Mouse (Mus musculus): Measurements from ENCODE around the gene Bcas2. TPM values are rescaled to one million over a fixed set of nuclear protein-coding genes. Genes with fewer than 3 reads are reported as not detected.
"Not testable (repeated sequence)": the region's sequence is repeated elsewhere in the genome, so short reads cannot be mapped to it uniquely, and the experiment has no call there.

Bcas2 gene
- 10 to 100 TPM; 66.8 to 75.5 TPM for total RNA-seq (2021)
- long read RNA-seq, experiment 1, transcript Bcas2-201 (7 exons, 1,467 nt), result major isoform, 74 of 102 reads
- long read RNA-seq, experiment 1, partial matches to known transcripts, result 1 of 102 reads
- long read RNA-seq, experiment 1, other reads (novel, unspliced or antisense), result 22 of 102 reads
- long read RNA-seq, experiment 2, transcript Bcas2-201 (7 exons, 1,467 nt), result major isoform, 98 of 126 reads
- long read RNA-seq, experiment 2, transcript Bcas2-206 (6 exons, 737 nt), result minor isoform, 6 of 126 reads
- long read RNA-seq, experiment 2, partial matches to known transcripts, result 3 of 126 reads
- long read RNA-seq, experiment 2, other reads (novel, unspliced or antisense), result 13 of 126 reads

DNA sequence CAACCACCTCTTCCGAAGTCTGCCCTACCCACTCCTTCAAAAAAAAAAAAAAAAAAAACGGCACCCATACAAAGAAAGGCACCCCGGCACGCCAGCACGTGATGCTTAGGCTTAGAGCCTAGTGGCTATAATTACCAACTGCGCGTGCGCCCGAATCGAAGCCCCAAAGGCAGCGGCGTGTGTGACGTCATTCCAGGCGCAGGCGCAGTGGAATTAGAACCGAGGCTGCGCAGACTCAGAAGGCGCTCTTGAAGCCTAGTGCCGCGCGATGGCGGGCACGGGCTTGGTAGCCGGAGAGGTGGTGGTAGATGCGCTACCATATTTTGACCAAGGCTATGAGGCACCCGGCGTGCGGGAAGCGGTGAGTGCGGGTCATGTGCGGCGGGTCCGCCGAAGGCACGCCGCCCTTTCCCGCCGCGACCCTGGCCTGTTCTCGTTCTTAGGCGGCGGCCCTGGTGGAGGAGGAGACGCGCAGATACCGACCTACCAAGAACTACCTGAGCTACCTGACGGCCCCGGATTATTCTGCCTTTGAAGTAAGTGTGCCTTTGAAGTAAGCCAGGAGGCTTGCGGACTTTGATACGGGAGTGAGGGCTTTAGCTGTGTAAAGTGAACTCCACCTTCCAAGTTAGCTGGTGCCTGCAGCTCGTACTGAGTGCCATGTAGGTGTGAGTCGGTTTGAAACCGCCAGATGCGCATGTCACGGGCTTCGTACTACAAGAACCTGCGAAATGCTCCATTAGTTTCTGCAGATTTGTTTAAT, at the start of gene Bcas2:
Bcas2 (plus strand) TSS at position 151 of the 763 bp plus-strand sequence.
- DNase-seq (ENCODE audit: low spot score in 2 of 2), result peak; percentile 94 to 98

DNA sequence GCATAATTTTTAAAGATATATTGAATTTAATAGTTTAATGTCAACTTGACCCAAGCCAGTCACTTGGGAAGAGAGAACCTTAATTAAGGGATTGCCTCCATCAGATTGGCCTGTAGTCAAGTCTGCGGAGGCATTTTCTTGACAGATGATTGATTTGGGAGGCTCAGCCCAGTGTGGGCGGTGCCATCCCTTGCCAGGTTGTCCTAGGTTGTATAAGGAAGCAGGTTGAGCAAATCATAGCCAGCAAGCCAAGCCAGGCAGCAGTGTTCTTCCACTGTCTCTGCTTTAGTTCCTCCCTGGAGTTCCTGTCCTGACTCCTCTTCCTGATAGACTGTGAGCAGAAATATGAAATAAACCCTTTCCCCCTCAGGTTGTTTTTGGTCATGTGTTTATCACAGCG, 47.8 kb upstream of the Bcas2 start:
- DNase-seq (ENCODE audit: low spot score in 2 of 2), result no peak

DNA sequence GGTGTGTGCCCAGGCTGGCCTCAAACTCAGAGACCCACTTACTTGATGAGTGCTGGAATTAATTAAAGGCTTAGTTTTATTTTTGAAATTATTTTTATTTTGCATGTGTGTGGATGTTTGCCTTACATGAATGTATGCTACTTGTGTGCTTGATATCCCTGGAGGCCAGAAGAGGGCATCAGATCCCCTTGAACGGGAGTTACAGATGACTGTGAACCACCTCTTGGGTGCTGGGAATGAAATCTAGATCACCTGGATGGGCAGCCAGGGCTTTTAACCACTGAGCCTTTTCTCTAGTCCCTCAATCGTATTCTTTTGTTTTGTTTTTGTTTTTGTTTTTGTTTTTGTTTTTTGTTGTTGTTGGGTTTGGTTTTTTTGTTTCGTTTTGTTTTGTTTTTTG, 45.3 kb upstream of the Bcas2 start:
- DNase-seq (ENCODE audit: low spot score in 2 of 2), result no peak

DNA sequence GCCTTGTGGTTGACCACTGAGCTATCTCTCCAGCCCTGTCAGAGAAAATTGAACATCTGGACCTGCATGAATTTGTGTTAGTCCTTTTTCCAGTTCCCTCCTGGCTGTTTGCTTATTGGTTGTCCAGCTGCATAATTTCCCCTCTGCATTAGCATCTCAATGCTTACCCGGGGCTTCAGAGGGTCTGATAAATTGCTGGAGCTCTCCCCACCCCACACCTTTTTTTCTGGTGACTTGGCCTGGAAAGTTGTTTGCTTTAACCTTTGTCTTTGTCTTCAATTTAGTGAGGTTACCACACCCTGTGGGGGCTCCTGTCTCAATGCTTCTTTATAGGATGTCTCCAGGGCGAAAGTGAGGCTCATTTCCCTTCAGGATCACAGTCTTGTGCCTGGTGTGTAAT, 44.3 kb upstream of the Bcas2 start:
- no peak for DNase-seq (ENCODE audit: low spot score in 2 of 2)

DNA sequence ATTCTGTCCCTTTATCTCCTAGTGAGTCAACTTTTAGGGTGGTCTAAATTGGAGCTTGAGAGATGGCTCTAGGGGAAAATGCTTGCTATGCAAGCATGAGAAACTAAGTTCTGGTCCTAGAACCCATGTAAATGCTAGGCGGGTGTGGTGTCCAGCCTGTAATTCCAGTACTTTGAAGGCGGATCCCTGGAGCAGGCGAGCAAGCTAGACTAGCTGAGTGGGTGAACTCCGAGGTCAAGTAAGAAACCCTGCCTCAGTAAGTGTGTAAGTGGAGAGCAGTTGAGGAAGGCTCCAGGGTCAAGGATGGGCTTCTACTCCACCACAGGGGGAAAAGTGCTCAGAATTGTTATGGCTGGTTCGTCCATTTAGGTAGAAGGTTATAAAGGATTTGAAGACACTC, 43.7 kb upstream of the Bcas2 start:
- DNase-seq (ENCODE audit: low spot score in 2 of 2), result no peak

DNA sequence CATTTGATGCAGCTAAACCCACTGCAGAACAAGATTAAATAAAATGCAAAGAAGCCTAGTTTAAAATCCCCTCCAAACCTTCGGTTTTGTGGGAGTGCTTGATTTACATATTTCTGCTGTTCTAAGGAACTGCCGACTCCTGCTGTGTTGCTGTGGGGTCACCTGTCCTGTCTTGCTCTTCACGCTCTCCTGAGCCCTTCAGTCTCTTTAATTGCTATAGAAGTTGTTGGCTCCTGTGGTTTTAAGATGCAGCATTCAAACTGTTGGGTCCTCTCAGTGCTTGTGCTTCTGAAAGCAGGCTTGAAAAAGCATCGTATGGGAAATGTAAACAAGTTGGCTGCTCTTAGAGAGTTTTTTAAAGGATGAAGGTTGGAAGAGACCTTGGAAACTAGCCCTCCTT, 43.2 kb upstream of the Bcas2 start:
- DNase-seq (ENCODE audit: low spot score in 2 of 2), result no peak

DNA sequence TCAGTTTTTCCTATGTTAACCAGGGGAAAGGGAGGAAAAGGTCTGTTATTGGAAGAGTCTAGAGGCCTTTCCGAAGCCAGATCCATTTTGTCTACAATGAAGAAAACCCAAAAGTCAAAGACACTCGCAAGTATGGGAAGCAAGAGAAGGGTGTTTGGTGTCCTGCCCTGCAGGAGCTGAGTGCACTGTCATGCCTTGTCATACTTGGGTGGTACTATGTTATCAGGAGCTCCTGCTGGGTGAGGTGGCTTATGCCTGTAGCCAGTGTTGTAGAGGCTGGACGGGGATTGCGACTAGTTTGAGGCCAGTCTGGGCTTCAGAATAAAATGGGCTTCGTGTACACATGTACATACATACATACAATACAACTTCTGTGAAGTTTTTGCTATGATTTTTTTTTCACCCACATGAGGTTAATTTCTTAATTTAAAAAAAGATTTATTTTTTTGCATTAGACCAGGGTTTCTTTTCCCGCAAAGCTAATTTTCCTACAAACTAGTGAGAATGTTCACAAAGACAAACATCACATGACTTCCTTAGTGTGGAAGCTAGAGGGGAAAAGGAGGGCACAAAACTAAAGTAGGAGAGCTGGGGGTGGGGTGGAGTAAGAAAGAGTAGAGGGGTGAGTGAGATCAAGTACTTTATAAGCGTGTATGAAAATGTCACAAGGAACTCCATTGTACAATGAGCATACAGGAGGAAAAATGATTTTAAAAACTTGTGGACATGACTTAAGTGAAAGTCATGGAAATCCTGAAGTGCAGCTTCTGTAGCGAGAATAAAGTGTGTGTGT, 41.9 kb upstream of the Bcas2 start:
- DNase-seq (ENCODE audit: low spot score in 2 of 2), result no peak

DNA sequence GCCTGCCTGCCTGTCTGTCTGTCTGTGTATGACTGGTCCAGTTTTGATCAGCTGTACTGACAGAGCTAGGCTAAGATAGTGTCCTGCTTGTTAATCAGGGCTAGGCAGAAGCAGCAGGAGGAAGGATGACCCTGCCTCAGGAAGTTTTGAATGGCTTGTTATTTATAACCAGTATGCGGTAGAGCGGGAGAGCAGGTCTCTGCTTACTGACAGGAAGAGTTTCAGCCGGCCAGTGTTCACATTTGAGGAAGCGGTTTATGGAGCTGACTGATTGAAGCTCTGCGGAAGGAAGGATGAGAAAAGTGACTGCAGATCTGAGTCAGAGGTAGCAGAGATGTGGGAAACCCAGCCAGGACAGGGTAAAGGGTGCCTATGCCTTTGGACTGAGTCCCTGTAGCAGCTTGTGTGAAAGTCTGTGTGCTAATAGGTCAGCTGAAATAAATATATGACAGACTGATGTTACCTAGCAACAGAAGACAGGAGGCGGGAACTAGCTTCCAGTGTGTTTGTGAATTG, 41.2 kb upstream of the Bcas2 start:
- DNase-seq (ENCODE audit: low spot score in 2 of 2), result no peak

DNA sequence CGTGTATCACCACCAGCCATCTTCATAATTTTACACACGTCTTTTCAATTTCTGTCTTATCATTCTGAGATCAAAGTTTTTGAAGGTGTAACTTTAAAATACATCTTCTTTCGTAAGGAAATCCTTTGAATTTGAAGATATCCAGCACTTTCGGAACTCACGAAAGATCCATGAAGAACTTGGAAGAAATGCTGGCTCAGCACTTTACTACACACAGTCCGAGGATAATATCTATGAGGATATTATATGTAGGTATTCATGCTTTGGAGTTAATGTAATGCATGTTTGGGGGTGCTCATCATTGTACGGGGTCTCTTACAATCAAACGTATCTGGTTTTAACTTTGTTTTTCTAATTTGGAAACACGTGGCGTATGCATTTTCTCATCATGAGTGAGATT, 38.4 kb upstream of the Bcas2 start:
- no peak for DNase-seq (ENCODE audit: low spot score in 2 of 2)

DNA sequence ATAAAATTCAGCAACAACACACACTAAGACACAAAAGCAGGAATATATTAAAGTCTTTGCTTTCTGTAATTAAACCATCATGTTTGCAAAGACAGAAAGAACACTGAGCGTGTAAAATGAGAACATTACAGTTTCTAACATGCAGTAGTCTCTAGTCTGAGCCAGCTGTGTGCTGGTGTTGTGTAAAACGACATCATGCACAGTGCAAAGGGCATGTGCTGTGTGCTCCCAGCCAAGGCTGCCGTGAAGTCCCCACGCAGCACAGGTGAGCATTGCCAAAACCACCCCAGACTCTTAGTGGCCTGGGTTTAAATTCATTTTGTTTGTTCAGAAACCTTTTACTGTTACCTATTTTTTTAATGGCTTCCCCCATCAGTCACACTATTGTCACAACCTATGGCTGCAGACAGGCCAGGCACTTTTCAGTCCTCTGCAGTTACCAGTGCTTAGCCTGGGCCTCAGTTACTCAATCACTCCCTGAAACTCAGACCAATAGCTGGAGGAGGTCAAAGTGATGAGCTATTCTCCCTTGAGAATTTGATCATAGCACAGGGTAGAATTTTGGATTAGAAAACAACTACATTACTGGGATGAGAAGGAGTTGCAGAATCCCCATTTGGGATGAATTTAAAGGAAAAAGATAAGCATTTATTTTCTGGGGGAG, 34.9 kb upstream of the Bcas2 start:
- no peak for DNase-seq (ENCODE audit: low spot score in 2 of 2)

DNA sequence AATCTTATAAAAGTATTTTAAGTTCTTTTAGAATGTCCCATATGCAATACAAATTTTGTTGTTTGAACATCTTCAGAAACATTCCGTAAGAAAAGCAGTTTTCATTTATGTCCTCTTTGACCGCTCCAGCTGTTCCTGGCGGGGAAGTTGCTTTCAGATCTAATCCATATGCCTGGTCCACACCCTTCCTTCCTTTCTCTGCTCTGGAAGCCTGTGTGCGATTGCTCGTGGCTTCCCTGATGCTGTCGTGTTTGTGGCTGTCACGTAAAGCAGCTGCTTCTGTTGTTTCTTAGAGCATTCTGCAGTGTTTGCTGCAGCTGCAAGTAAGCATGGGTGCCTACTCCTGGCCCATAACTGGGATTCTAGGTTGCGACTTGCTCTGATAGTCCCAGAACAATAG, 32.4 kb upstream of the Bcas2 start:
- no peak for DNase-seq (ENCODE audit: low spot score in 2 of 2)

DNA sequence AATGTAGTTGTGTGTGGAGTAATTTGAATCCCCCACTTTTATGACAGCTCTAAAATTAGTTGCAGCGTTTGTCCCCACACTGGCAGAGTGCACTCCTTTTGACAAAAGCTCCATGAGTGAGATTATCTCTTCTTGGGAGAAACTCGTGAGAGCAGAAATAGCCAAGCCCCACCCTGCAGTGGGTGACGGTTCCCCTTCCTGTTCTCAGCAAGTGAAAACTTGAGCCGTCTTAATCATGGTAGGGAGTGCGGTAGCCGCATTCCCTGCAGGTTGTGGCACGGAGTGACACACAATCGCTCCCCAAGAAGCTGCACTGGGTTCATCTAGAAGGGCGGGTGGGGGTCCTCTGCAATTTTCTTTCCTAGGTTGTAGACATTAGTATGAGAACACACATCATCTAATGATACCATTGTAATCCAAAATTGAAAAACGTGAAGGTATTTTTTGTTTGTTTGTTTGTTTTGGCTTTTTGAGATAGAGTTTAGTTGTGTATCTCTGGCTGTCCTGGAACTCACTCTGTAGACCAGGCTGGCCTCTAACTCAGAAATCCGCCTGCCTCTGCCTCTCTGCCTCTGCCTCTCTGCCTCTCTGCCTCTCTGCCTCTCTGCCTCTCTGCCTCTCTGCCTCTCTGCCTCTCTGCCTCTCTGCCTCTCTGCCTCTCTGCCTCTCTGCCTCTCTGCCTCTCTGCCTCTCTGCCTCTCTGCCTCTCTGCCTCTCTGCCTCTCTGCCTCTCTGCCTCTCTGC, 31.2 kb upstream of the Bcas2 start:
- not testable (repeated sequence) for DNase-seq (ENCODE audit: low spot score in 2 of 2)

DNA sequence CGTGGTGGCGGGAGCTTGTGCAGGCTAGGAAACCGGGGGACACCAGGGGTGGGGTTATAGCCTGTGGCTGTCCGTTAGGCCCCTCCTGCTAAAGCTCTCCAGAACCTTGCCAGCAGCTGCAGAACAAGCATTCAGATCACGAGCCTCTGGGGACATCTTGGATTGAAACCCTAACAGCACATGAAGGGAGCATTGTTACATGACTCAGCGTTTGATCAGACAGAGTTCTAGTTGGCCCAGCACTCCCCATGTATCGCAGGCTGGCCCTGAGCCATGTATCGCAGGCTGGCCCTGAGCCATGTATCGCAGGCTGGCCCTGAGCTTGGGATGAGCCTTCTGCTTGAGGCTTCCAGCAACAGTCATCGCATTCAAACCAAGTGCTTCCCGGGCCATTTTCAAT, 30.2 kb upstream of the Bcas2 start:
- DNase-seq (ENCODE audit: low spot score in 2 of 2), result no peak

DNA sequence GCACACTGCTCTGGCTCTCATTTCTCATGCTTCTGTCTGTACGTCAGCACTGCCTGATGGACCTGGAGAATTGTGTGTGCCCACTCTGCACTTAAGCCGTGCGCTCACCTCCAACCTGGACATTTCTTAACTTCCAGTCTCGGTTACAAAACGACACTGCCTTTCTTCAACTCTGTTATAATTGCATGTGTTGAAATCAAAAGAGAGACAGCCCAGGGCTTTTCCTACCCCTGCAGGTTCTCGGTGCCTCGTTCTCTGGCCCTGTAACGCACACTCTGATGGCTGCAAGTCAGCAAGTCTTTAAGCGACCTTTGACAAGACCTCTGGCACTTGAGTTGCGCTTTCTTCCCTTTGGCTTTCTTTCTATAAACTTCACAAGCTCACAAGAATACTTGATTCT, 29.1 kb upstream of the Bcas2 start:
- DNase-seq (ENCODE audit: low spot score in 2 of 2), result no peak

DNA sequence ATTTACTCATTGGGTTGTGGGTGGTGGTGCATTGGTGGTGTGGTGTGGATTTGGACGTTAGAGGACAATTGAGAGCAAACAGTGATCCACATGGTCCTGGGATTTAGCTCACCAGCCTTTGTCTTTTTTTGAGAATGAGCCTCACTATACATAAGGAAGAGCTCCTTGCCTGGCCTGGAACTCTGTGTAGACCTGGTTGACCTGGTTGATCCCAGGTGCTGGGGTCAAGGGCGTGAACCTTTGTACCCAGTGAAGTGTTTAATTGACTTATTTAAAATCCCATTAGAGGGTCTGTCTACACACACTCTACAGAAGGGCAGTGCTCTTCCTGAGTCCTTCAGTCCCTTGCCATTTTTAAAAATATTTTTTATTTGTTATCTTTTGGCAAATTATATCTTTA, 26.1 kb upstream of the Bcas2 start:
- DNase-seq (ENCODE audit: low spot score in 2 of 2), result no peak

DNA sequence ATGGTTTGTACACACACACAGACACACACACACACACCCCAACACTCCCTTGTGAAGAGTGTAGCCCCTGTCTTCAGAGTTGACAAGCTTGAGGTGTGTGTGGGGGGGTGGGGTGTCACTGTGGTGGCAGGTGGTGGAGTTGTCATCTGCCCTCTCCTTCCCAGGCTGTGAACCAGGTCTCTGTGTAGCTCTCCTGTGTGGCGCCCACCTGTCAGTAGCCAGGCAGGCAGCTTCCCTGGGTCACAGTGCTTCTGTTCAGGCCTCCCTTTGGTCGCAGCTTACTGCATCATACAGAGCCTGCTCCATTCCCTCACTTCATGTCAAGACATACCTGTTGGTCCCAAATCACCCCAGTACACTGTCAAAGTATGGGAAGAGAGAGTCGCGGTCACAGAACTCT, 25.7 kb upstream of the Bcas2 start:
- no peak for DNase-seq (ENCODE audit: low spot score in 2 of 2)

DNA sequence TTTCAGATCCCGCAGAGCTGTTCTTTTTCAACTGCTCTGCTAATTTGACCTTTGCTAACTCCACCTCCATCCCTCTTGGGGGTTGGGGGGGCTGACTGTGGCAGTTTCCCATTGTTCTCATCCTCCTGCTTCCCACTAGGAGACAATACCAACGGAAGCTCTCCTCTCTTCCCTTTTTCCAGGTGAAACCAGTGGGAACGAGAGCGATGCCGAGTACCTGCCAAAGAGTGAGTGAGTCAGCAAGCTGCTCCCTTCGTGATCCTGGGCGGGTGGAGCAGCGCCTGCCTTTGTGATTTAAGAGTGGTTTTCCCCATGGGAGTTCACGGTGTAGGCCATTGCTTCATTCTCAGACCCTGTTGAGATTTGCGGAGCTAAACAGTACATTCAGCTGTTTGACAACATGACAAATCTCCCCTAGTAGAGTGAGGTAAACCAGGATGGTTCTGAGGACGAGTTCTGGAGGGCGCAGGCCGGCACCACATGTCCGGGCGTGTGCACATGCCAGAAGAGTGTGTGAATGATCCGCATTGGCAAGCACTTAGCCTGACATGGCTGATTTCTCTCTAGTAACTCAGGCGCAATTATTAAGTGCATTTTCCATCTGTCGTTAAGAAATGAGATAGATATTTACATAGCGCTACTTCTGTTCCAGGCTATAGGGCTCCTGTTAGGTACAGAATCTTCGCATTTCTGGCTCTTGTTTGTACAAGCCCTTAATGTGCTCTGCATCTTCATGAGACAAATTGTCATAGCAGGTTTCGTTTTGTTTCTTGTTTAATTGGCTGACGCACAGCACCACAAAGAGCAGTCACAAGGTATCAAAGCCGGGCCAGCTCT, 24.9 kb upstream of the Bcas2 start:
- no peak for DNase-seq (ENCODE audit: low spot score in 2 of 2)

DNA sequence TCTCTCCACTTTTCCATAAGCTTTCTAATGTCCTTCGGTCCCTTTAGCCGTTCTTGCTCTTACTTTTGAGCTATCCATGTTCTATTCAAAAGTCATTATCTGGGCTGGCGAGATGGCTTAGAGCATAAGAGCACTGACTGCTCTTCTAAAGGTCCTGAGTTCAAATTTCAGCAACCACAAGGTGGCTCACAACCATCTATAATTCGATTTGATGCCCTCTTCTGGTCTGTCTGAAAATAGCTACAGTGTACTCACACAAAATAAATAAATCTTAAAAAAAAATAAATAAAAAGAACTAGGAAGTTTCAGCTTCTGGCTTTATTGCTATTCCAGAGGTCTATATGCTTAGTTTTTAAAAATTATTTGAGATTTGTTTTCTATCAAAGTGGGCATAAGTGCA, 23.7 kb upstream of the Bcas2 start:
- no peak for DNase-seq (ENCODE audit: low spot score in 2 of 2)

DNA sequence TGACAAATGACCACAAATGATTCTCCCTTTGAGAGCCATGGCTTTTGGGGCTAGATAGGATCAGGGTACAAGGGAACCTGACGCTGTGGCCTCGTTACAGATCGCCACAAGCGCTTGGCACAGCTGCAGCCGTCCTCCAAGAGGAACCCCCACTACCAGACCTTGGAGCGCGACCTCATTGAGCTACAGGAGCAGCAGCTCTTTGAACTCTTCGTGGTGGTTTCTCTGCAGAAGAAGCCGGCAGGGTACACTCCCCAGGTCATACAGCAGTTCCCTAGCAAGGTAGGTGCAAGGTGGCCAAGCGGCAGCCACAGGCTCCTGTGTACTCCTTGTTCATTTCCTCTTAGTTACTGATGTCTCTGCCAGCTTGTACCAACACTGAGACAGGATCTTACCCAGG, 22.5 kb upstream of the Bcas2 start:
- DNase-seq (ENCODE audit: low spot score in 2 of 2), result no peak

DNA sequence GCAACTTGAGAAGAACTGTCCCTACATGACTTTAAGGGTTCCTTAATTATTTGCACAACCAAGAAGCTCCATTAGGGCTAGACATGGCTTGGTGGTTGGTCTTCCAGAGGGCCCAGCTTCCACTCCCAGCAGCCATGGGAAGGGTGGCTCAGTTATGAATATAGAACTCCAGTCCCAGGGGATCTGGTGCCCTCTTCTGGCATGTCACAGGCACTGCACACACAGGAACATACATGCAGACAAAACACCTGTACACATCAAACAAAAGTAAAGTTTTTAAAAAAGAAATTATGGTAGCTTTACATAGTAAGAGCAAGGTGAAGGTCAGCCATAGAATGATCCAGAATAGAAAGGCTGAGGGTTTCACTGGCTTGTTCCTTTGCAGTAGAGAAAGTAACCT, 17.7 kb upstream of the Bcas2 start:
- DNase-seq (ENCODE audit: low spot score in 2 of 2), result no peak

Measured in adrenal gland, postnatal 4 days (tissue).